Mouse (Mus musculus) R1 (cell line): Measurements from ENCODE around the gene Cyp1a2.

Experiments used
- DNase-seq: peaks from one replicate; pipeline ENCODE4 v3.0.0-alpha.2; 2018; ENCODE audit warnings: low read depth, low spot score

Cyp1a2 gene

GRCm38 (mm10) chr9:57646551-57647103 is 36.9 kb downstream of the Cyp1a2 start:
- no peak for DNase-seq

- DNase-seq: peak; percentile 83
Measured at GRCm38 (mm10) chr9:57644944-57645893, 38.3 kb downstream of the Cyp1a2 start.

GRCm38 (mm10) chr9:57644442-57644943 is 39.0 kb downstream of the Cyp1a2 start:
- DNase-seq: peak; percentile 33

DNA sequence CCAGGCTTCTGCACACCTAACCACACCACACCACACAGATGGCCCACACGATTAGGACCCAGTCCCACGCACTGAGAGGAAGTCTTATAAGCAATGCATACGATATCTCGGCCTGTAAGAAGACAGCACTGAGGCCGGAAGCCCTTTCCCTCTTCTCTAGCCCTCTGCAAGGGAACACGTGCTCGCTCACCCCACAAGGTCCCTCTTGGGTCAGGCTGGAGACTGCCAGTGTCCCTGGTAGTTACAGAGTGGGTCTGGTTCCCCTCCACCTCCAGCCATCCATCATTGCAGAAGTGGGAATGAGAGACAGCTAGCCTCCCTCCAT is 39.7 kb downstream of the Cyp1a2 start:
- DNase-seq: no peak

- no peak for DNase-seq
Measured at GRCm38 (mm10) chr9:57643169-57643855, 40.2 kb downstream of the Cyp1a2 start.

DNA sequence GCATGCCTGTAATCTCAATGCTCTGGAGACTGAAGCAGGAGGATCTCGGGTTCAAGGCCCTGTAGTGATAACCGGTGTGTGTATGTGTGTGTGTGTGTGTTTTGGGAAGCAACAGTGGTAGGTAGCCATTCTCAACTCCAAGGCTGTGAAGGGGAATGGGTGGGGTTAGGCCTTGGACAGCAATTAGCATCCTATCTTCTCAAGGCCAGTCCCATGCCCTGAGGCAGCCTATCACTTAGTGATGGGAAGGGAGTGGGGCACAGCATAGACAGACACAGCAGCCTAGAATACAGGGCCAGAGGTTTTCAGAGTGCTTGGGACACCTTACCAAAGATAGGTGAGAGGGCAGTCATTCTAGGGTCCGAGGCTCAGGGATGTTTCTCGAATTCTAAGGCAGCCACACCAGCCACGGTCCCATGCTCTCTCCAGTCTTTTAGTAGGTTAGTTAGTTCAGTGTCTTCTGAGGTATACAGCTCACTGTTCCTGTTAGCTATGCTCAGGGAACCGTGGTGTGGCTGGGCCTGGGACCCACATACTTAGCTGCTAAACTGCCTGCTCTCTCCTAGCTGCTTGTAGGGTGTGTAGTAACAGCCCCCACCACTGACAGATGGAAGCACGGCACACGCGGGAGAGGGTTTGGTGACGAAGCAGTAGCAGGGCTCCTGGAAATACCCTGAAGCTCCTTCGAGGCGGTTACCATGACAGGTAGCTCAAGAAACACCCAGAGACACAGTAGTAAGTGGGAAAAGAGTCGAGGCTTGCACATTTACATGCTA is 41.5 kb downstream of the Cyp1a2 start:
- no peak for DNase-seq

- no peak for DNase-seq
Measured at GRCm38 (mm10) chr9:57641022-57641421, 42.5 kb downstream of the Cyp1a2 start.

DNA sequence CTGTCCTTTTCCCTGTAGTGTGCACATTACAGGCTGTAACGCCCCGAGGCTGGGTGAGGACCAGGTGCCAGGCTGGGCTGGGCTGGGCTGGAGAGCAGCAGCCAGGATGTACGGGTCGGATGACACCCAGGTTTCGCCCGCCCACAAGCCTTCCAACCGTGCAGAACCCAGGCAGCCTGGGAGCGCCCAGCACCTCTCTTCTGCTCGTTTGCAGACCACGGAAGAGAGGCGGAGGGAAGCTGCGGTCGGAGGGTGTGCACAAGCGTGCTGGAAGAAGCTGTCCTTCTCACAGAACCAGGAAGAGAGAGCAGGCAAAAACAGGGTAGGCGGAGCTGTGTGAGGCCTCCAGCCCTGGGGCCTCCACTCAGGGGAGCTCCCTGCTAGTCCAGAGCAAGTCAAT is 43.1 kb downstream of the Cyp1a2 start:
- DNase-seq: no peak

GRCm38 (mm10) chr9:57639661-57640328 is 43.7 kb downstream of the Cyp1a2 start:
- no peak for DNase-seq

GRCm38 (mm10) chr9:57638651-57639459 is 44.6 kb downstream of the Cyp1a2 start:
- DNase-seq: no peak

DNA sequence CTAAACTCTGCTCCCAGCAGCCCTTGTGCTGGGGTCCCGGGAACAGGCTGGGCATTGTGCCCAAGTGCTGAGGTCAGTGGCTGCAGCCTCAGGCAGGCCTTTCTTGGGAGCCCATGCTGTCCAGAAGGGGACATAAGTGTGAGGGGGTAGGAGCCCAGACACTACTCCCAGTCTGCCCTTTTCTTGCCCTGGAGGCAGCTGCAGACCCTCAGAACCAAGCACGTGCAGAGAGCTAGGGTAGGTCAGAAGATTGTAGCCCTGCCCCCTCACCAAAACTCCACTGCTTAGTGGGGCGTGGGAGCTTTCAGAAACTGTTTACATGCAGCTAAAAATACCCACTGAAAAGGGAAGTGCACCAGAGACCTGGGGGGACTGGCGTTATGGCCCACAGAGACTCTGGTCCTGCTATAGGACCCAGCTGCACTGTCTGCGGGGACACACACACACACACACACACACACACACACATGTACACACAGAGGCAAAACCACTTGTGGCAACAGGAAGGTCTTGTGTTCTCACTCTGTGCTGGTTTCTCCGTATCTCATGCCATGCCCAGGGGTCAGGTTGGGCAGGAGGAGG is 45.7 kb downstream of the Cyp1a2 start:
- DNase-seq: no peak

- no peak for DNase-seq
Measured at GRCm38 (mm10) chr9:57637272-57637671, 46.2 kb downstream of the Cyp1a2 start.

- DNase-seq: no peak
Measured at GRCm38 (mm10) chr9:57633481-57634024, 50.0 kb downstream of the Cyp1a2 start.

GRCm38 (mm10) chr9:57629118-57629874 is 54.2 kb downstream of the Cyp1a2 start:
- DNase-seq: peak; percentile 75

DNA sequence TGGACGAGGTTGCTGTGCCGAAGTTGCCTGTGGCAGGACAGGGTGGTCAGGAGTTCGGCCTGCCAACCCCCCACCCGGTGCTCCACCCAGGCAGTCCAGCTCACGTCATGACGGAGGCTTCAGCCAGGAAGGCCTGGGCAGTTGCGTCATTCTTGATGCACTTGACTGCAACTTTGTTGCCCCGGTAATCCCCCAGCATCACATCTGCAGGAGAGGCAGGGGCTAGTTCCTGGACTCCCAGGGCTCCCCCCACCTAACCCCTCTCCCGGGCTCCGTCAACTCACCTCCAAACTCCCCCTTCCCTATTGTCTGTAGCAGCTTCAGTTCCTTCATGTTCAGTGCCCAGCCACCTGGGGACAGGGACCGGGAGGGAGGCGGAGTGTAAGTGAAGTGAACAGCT is 54.8 kb downstream of the Cyp1a2 start:
- DNase-seq: no peak

DNA sequence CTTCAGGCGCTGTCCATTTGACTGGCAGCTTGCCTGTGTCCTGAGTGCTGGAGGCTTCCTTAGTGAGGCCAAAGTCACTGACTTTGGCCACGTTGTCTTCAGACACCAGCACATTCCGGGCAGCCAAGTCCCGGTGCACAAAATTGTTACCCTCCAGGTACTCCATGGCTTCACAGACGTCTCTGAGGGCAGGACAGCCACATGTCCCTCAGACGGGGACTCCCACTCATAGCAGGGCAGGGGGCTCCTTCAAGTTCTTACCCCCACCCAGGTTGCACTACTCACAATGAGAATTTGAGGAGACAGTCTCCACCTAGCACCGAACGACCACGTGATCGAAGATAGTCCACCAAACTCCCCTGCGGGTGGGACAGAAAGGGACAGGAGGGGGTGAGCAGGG is 55.6 kb downstream of the Cyp1a2 start:
- DNase-seq: no peak

DNA sequence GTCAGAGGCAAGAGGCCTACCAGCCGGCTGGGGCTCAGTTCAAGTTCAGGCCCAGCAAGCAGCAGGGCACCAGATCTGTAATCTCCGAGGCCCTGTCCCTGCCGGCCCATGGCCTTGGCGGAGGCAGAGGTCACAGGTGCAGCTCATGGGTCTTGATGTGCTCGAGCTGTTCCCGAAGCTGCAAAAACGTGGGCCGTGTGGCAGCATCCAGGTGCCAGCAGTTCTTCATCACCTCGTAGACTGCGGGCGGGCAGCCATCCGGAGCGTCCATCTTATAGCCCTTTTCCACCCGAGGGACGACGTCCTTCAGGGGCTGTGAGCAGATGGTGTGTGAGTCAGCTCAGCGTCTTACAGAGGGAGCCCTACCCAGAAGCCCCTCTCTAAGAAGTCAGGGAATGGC is 56.3 kb downstream of the Cyp1a2 start:
- DNase-seq: no peak
